Mouse (Mus musculus): ENCODE results near the gene Nppc.
A peak's percentile ranks its signal among the peaks of the same experiment; 100 is the strongest.

Nppc gene

GRCm38 (mm10) chr1:86652675-86653074 is 17.7 kb downstream of the Nppc start:
- DNase-seq (ENCODE audit: low read depth, low spot score) = no peak

GRCm38 (mm10) chr1:86650272-86650671 is 20.1 kb downstream of the Nppc start:
- no peak for DNase-seq (ENCODE audit: low read depth, low spot score)

- no peak for DNase-seq (ENCODE audit: low read depth, low spot score)
Measured at GRCm38 (mm10) chr1:86647517-86647916, 22.9 kb downstream of the Nppc start.

GRCm38 (mm10) chr1:86643101-86643809 is 27.1 kb downstream of the Nppc start:
- no peak for DNase-seq (ENCODE audit: low read depth, low spot score)

- no peak for DNase-seq (ENCODE audit: low read depth, low spot score)
Measured at GRCm38 (mm10) chr1:86634751-86635359, 35.5 kb downstream of the Nppc start.

- no peak for DNase-seq (ENCODE audit: low read depth, low spot score)
Measured at GRCm38 (mm10) chr1:86633840-86634750, 36.3 kb downstream of the Nppc start.

GRCm38 (mm10) chr1:86633434-86633833 is 36.9 kb downstream of the Nppc start:
- DNase-seq (ENCODE audit: low read depth, low spot score) = no peak

GRCm38 (mm10) chr1:86632732-86633380 is 37.5 kb downstream of the Nppc start:
- DNase-seq (ENCODE audit: low read depth, low spot score) = no peak

- DNase-seq (ENCODE audit: low read depth, low spot score) = no peak
Measured at GRCm38 (mm10) chr1:86630527-86630926, 39.8 kb downstream of the Nppc start.

GRCm38 (mm10) chr1:86629936-86630335 is 40.4 kb downstream of the Nppc start:
- no peak for DNase-seq (ENCODE audit: low read depth, low spot score)

GRCm38 (mm10) chr1:86628270-86628669 is 42.1 kb downstream of the Nppc start:
- no peak for DNase-seq (ENCODE audit: low read depth, low spot score)

GRCm38 (mm10) chr1:86623001-86624000 is 47.1 kb downstream of the Nppc start:
- DNase-seq (ENCODE audit: low read depth, low spot score) = no peak

- no peak for DNase-seq (ENCODE audit: low read depth, low spot score)
Measured at GRCm38 (mm10) chr1:86622296-86622695, 48.1 kb downstream of the Nppc start.

GRCm38 (mm10) chr1:86618454-86619125 is 51.8 kb downstream of the Nppc start:
- peak; percentile 55 for DNase-seq (ENCODE audit: low read depth, low spot score)

Measured in brain, embryonic 18.5 days (tissue).